Mouse (Mus musculus) adrenal gland, adult 2 months (tissue): ENCODE data around the gene Mtmr12. TPM values are rescaled to one million over a fixed set of nuclear protein-coding genes. Genes with fewer than 3 reads are reported as not detected.
A peak's percentile ranks its signal among the peaks of the same experiment; 100 is the strongest.

Experiments used
- DNase-seq: peaks from one replicate; pipeline ENCODE4 v3.0.0; 2021
- microRNA-seq, 2 experiments: library from miRNA; unstranded; fragments of <30 nt; microRNA quantifications; one replicate each; pipeline ENCODE4 v1.2.0; 2021
- polyA plus RNA-seq: library from polyadenylated mRNA; depleted of rRNA; stranded (reverse); fragments of >200 nt; gene quantifications from 2 replicates; pipeline ENCODE4 v1.2.3, GENCODE M21; 2012; rRNA removed
- total RNA-seq, 2 experiments: library from RNA; stranded (reverse); gene quantifications; 2 replicates each; pipeline ENCODE4 v1.2.3; 2021

Gene Mtmr12
- total and polyA plus RNA-seq, 3 experiments, result 11.9 to 24.1 (median 21.0) TPM

GRCm38 (mm10) chr15:12321788-12322621, 117.2 kb downstream of the Mtmr12 start, which contains the start of gene 1810049J17Rik:
1810049J17Rik (minus strand) TSS chr15:12321899.
- peak; percentile 80 for DNase-seq

GRCm38 (mm10) chr15:12322676-12323402, 118.0 kb downstream of the Mtmr12 start:
- DNase-seq, result peak; percentile 32

Small RNA genes within 50 kb of the gene (microRNA-seq; reads per million reads assigned to microRNA genes)
- 0 reads per million in 2 experiments for gene Mir1898

Other genes starting within 250 kb of the Mtmr12 start
- gene Sub1, start 208.0 kb upstream of the Mtmr12 start, total RNA-seq, result 100 to 1,000 TPM; 175 to 199 TPM
- 0.47 and 0.56 TPM in 2 replicates for gene Sub1, start 208.0 kb upstream of the Mtmr12 start, polyA plus RNA-seq
- 100 to 1,000 TPM; 152 to 182 TPM for gene Zfr, start 87.2 kb upstream of the Mtmr12 start, total RNA-seq
- 172 and 205 TPM in 2 replicates for gene Zfr, start 87.2 kb upstream of the Mtmr12 start, polyA plus RNA-seq
- gene Golph3, start 116.4 kb downstream of the Mtmr12 start, total RNA-seq, result 100 to 1,000 TPM; 127 to 150 TPM
- gene Golph3, start 116.4 kb downstream of the Mtmr12 start, polyA plus RNA-seq, result 157 and 164 TPM in 2 replicates
- 1 to 10 TPM in 1 of 2 experiments, under 1 TPM in 1; 0.73 to 2.2 TPM for gene 1810049J17Rik, start 116.9 kb downstream of the Mtmr12 start, total RNA-seq
- 0.75 and 1.8 TPM in 2 replicates for gene 1810049J17Rik, start 116.9 kb downstream of the Mtmr12 start, polyA plus RNA-seq